Comparison of ENCODE assay signal across 8 mouse cellular contexts in the genomic region with DNA sequence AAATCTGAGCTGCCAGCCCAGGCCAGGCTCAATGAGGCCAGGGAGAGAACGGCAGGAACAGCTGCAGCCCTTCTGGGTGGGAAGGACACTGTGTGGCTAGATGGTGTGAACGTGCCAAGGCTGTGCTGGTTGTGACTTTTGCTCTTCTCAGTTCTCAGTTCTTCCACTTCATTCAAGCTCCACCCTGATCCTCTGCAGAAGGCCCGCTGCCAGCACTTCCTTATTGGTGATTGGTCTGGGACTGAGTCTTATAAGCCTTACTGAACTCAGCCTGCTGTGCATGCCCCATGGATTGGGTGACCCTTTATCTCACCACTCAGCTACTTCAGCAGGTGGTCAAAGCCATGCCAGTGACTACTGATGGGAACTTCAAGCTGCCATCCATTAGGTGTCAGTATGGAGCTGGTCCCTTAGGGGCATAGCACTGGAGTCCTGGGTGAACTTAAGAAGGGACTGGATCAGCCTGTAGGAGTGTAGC. TPM values are rescaled to one million over a fixed set of nuclear protein-coding genes. Genes with fewer than 3 reads are reported as not detected.
DNase-seq lines count a peak whose midpoint lies in the region; TF ChIP-seq lines count a peak whose summit lies in the region.
"Had no signal": no experiment of that assay in that cellular context is flagged by ENCODE, and none has a peak within 500 bp of the region (broad histone marks: within the 10 kb centered on the region; RNA-seq: fewer than 3 reads in every experiment).

No protein-coding gene starts in this region.

- H3K4me3 ChIP-seq in layer of hippocampus, adult 2 months = no peak overlapping the region
- H3K4me3 ChIP-seq in bone marrow macrophage, adult 2 months (ENCODE audit: insufficient read depth, low read length) = no peak overlapping the region

- no peak overlapping the region for H3K27ac ChIP-seq in layer of hippocampus, adult 2 months
- peak overlapping the region; percentile 51 for H3K27ac ChIP-seq in bone marrow macrophage, adult 2 months (ENCODE audit: insufficient read depth, low read depth, low read length)

- no peak for DNase-seq in layer of hippocampus, adult 2 months (ENCODE audit: low spot score in 2 of 2)
- DNase-seq in layer of hippocampus, adult 11-12 months (ENCODE audit: low spot score) = no peak
- DNase-seq in gastrocnemius, postnatal 25 days = peak; percentile 79
- DNase-seq in retina, embryonic 14.5 days (ENCODE audit: low spot score) = peak; percentile 11
- DNase-seq in embryo, embryonic 9.5 days (ENCODE audit: extremely low spot score) = no peak
- DNase-seq in layer of hippocampus, adult 8-10 months (ENCODE audit: low spot score in 2 of 2) = no peak
- DNase-seq: right cerebral cortex, postnatal 4 days had no signal

- H3K4me1 ChIP-seq in bone marrow macrophage, adult 2 months (ENCODE audit: control insufficient read depth, insufficient read depth, low read length) = peaks cover 27% of the 10 kb centered on the region

- no peak for TF ChIP-seq POLR2A in bone marrow macrophage, adult 2 months (IDR thresholded peaks at IDR 0.05; ENCODE audit: borderline replicate concordance, low read depth, low read length)

- peak; percentile 59 for TF ChIP-seq CTCF in layer of hippocampus, adult 2 months (conservative IDR thresholded peaks at IDR 0.05)
- no peak for TF ChIP-seq CTCF in bone marrow macrophage, adult 2 months (IDR thresholded peaks at IDR 0.05; ENCODE audit: low read depth, low read length)

RNA-seq across cellular contexts. Expression of a gene that starts 23.6 kb away (rescaled TPM):
- 100 to 1,000 TPM; 156 to 158 TPM for total RNA-seq in layer of hippocampus, adult 2 months (2021)
- not detected in 2 replicates for polyA plus RNA-seq in bone marrow macrophage, adult 2 months (2012; ENCODE audit: insufficient read depth, insufficient read length, missing spikeins)
- total RNA-seq in gastrocnemius, postnatal 25 days (2021) = 10 to 100 TPM; 10.6 to 11.8 TPM
- 100 to 1,000 TPM; 136 to 147 (median 141) TPM for total RNA-seq in layer of hippocampus, adult 8-10 months (2022)

RNA-seq across cellular contexts. Expression of a gene that starts 43.0 kb away (rescaled TPM):
- 10 to 100 TPM; 15.9 to 19.3 TPM for total RNA-seq in layer of hippocampus, adult 2 months (2021)
- 21.9 and 25.5 TPM in 2 replicates for polyA plus RNA-seq in bone marrow macrophage, adult 2 months (2012; ENCODE audit: insufficient read depth, insufficient read length, missing spikeins)
- total RNA-seq in gastrocnemius, postnatal 25 days (2021) = 100 to 1,000 TPM; 116 to 139 TPM
- 10 to 100 TPM; 15.7 to 23.0 (median 21.3) TPM for total RNA-seq in layer of hippocampus, adult 8-10 months (2022)

Comparison
In these comparisons a context has a peak if more than half of its experiments do, and no peak if none do; other contexts are left out.
1. DNase-seq: peak in gastrocnemius, postnatal 25 days (single experiment) and retina, embryonic 14.5 days (single experiment); none in layer of hippocampus, adult 2 months (0 of 2), layer of hippocampus, adult 11-12 months (single experiment), embryo, embryonic 9.5 days (single experiment) and layer of hippocampus, adult 8-10 months (0 of 2).
2. RNA of a gene that starts 23.6 kb away (total RNA-seq): 156 to 158 TPM in layer of hippocampus, adult 2 months and 136 to 147 TPM in layer of hippocampus, adult 8-10 months; 10.6 to 11.8 TPM in gastrocnemius, postnatal 25 days; every median in the first group is over 10 times any median in the second.
3. RNA of a gene that starts 43.0 kb away (total RNA-seq): 116 to 139 TPM in gastrocnemius, postnatal 25 days; 15.7 to 23.0 TPM in layer of hippocampus, adult 8-10 months and 15.9 to 19.3 TPM in layer of hippocampus, adult 2 months; every median in the first group is over 4 times any median in the second.